ENCODE assay signal across 9 mouse cellular contexts in the genomic region with DNA sequence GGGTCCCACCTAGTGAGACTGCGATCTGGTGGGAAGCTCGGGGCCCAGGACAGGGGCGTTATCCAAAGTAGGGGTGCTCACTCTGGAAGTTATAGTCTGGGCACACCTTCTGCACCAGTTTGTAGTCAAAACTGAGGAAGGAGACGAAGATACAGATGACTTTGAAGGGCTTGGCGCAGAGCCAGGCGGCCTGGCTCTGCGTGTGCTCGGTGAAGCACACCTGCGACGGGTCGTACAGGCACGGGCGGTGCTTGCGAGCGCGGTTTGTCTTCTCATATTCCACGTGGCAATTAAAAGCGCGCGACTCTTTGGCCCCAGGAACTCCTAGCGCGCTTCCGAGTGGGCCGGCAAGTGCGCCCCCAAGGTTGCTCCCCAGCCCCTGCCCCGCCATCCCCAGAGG. TPM values are rescaled to one million over a fixed set of nuclear protein-coding genes. Genes with fewer than 3 reads are reported as not detected.
DNase-seq lines count a peak whose midpoint lies in the region; ATAC-seq and TF ChIP-seq lines count a peak whose summit lies in the region.
"Had no signal": no experiment of that assay in that cellular context is flagged by ENCODE, and none has a peak within 500 bp of the region (broad histone marks: within the 10 kb centered on the region; RNA-seq: fewer than 3 reads in every experiment).

No protein-coding gene starts in this region.

- H3K27ac ChIP-seq in heart, embryonic 13.5 days (replicated peaks): no peak overlapping the region
- no peak overlapping the region for H3K27ac ChIP-seq in embryonic facial prominence, embryonic 12.5 days
- peak overlapping the region; percentile 32 for H3K27ac ChIP-seq in limb, embryonic 10.5 days
- peak overlapping the region; percentile 84 for H3K27ac ChIP-seq in neural tube, embryonic 14.5 days (ENCODE audit: low read depth, low read length)
- no peak overlapping the region for H3K27ac ChIP-seq in left cerebral cortex, adult 2 months
- H3K27ac ChIP-seq: macrophage had no signal

- no peaks in the 10 kb centered on the region for H3K9me3 ChIP-seq in heart, embryonic 13.5 days
- no peaks in the 10 kb centered on the region for H3K9me3 ChIP-seq in embryonic facial prominence, embryonic 12.5 days
- no peaks in the 10 kb centered on the region for H3K9me3 ChIP-seq in limb, embryonic 10.5 days (replicated peaks)
- H3K9me3 ChIP-seq in neural tube, embryonic 14.5 days (ENCODE audit: control insufficient read depth, low read length): no peaks in the 10 kb centered on the region

- peak overlapping the region; percentile 37 for H3K9ac ChIP-seq in heart, embryonic 13.5 days
- no peak overlapping the region for H3K9ac ChIP-seq in embryonic facial prominence, embryonic 12.5 days
- H3K9ac ChIP-seq in neural tube, embryonic 14.5 days (replicated peaks; ENCODE audit: low read depth, low read length): peak overlapping the region; percentile 28; the same call in 1 of the 2 replicates

- TF ChIP-seq CTCF in left cerebral cortex, adult 2 months (IDR thresholded peaks at IDR 0.05): no peak

- peaks cover 84% of the 10 kb centered on the region for H3K27me3 ChIP-seq in heart, embryonic 13.5 days (replicated peaks)
- H3K27me3 ChIP-seq in embryonic facial prominence, embryonic 12.5 days: peaks cover 79% of the 10 kb centered on the region
- peaks cover 83% of the 10 kb centered on the region for H3K27me3 ChIP-seq in limb, embryonic 10.5 days (ENCODE audit: low read depth, poor library complexity, severe bottlenecking)
- H3K27me3 ChIP-seq in neural tube, embryonic 14.5 days (ENCODE audit: control insufficient read depth, insufficient read depth, low read length): no peaks in the 10 kb centered on the region

- peak overlapping the region; percentile 44 for H3K4me3 ChIP-seq in heart, embryonic 13.5 days
- H3K4me3 ChIP-seq in embryonic facial prominence, embryonic 12.5 days: peak overlapping the region; percentile 21
- peak overlapping the region; percentile 39 for H3K4me3 ChIP-seq in limb, embryonic 10.5 days
- H3K4me3 ChIP-seq in neural tube, embryonic 14.5 days (ENCODE audit: low read depth, low read length): peak overlapping the region; percentile 19
- no peak overlapping the region for H3K4me3 ChIP-seq in left cerebral cortex, adult 2 months

- peak overlapping the region; percentile 67 for H3K4me2 ChIP-seq in heart, embryonic 13.5 days
- peak overlapping the region; percentile 36 for H3K4me2 ChIP-seq in embryonic facial prominence, embryonic 12.5 days (replicated peaks)
- H3K4me2 ChIP-seq in neural tube, embryonic 14.5 days (ENCODE audit: low read depth, low read length): peak overlapping the region; percentile 86

- peaks cover 29% of the 10 kb centered on the region for H3K4me1 ChIP-seq in heart, embryonic 13.5 days
- H3K4me1 ChIP-seq in embryonic facial prominence, embryonic 12.5 days: peaks cover 50% of the 10 kb centered on the region
- H3K4me1 ChIP-seq in limb, embryonic 10.5 days: peaks cover 78% of the 10 kb centered on the region
- peaks cover 68% of the 10 kb centered on the region for H3K4me1 ChIP-seq in neural tube, embryonic 14.5 days (ENCODE audit: control insufficient read depth, insufficient read depth, low read length)

- WGBS in heart, embryonic 13.5 days: 2% methylated on average over 26 of the region's 26 CpGs
- WGBS in embryonic facial prominence, embryonic 12.5 days: 2% methylated on average over 26 of the region's 26 CpGs
- WGBS in limb, embryonic 10.5 days: 2% methylated on average over 26 of the region's 26 CpGs
- WGBS in neural tube, embryonic 14.5 days: 3% methylated on average over 26 of the region's 26 CpGs

- no peak for ATAC-seq in heart, embryonic 13.5 days (ENCODE audit: extremely low read depth, insufficient number of reproducible peaks, low FRiP score, low TSS enrichment)
- ATAC-seq in embryonic facial prominence, embryonic 12.5 days (ENCODE audit: insufficient number of reproducible peaks, insufficient read depth, low FRiP score, low TSS enrichment): no peak
- ATAC-seq in neural tube, embryonic 14.5 days (ENCODE audit: low read depth): no peak

- DNase-seq in heart, adult 9 months (ENCODE audit: low spot score in 2 of 2): no peak
- no peak for DNase-seq in limb, embryonic 10.5 days (ENCODE audit: low spot score)
- no peak for DNase-seq in urinary bladder, adult 18-20 months (ENCODE audit: low spot score in 2 of 2)
- no peak for DNase-seq in spleen, postnatal 36 days (ENCODE audit: low spot score in 2 of 2)
- no peak for DNase-seq in left cerebral cortex, adult 2 months (ENCODE audit: extremely low spot score in 1 of 2, low spot score in 2 of 2)

- intact Hi-C loops in left cerebral cortex, adult 2 months (cut with DNase I): loop anchor here (10.0 kb wide), 1 partner anchor 489 kb away; the partner anchor contains the start of gene Prim1

- no peaks in the 10 kb centered on the region for H3K36me3 ChIP-seq in heart, embryonic 13.5 days
- H3K36me3 ChIP-seq in embryonic facial prominence, embryonic 12.5 days: no peaks in the 10 kb centered on the region
- no peaks in the 10 kb centered on the region for H3K36me3 ChIP-seq in limb, embryonic 10.5 days
- H3K36me3 ChIP-seq in neural tube, embryonic 14.5 days (ENCODE audit: control insufficient read depth, insufficient read depth, low read length): no peaks in the 10 kb centered on the region

RNA-seq across cellular contexts. Expression of gene Shmt2, which starts 3.8 kb away (rescaled TPM):
- polyA plus RNA-seq in heart, embryonic 13.5 days (2015; fragmentation: Nextera tagmentation; extraction: Ambion mirVana): 78.3 and 84.5 TPM in 2 replicates
- polyA plus RNA-seq in embryonic facial prominence, embryonic 12.5 days (2016; fragmentation: Nextera tagmentation; extraction: Ambion mirVana): 82.4 and 88.2 TPM in 2 replicates
- 143 and 173 TPM in 2 replicates for polyA plus RNA-seq in limb, embryonic 10.5 days (2016; fragmentation: Nextera tagmentation; extraction: Ambion mirVana)
- polyA plus RNA-seq in neural tube, embryonic 14.5 days (2014; fragmentation: Nextera tagmentation; extraction: Ambion mirVana): 44.9 and 46.8 TPM in 2 replicates
- 10 to 100 TPM; 24.1 to 26.0 TPM for total RNA-seq in left cerebral cortex, adult 2 months (2021)

RNA-seq across cellular contexts. Expression of gene Nxph4, which starts 8.3 kb away (rescaled TPM):
- polyA plus RNA-seq in heart, embryonic 13.5 days (2015; fragmentation: Nextera tagmentation; extraction: Ambion mirVana): 0.62 TPM in 2 replicates
- 6.5 and 8.0 TPM in 2 replicates for polyA plus RNA-seq in embryonic facial prominence, embryonic 12.5 days (2016; fragmentation: Nextera tagmentation; extraction: Ambion mirVana)
- 0.54 and 1.0 TPM in 2 replicates for polyA plus RNA-seq in limb, embryonic 10.5 days (2016; fragmentation: Nextera tagmentation; extraction: Ambion mirVana)
- 80.1 and 80.4 TPM in 2 replicates for polyA plus RNA-seq in neural tube, embryonic 14.5 days (2014; fragmentation: Nextera tagmentation; extraction: Ambion mirVana)
- total RNA-seq in left cerebral cortex, adult 2 months (2021): 1 to 10 TPM; 5.4 to 5.5 TPM
- polyA plus RNA-seq: macrophage had no signal

RNA-seq across cellular contexts. Expression of gene Ndufa4l2, which starts 11.3 kb away (rescaled TPM):
- polyA plus RNA-seq in heart, embryonic 13.5 days (2015; fragmentation: Nextera tagmentation; extraction: Ambion mirVana): 14.2 and 18.1 TPM in 2 replicates
- polyA plus RNA-seq in embryonic facial prominence, embryonic 12.5 days (2016; fragmentation: Nextera tagmentation; extraction: Ambion mirVana): 2.9 and 3.4 TPM in 2 replicates
- polyA plus RNA-seq in limb, embryonic 10.5 days (2016; fragmentation: Nextera tagmentation; extraction: Ambion mirVana): 1.4 and 3.4 TPM in 2 replicates
- 9.7 and 13.5 TPM in 2 replicates for polyA plus RNA-seq in neural tube, embryonic 14.5 days (2014; fragmentation: Nextera tagmentation; extraction: Ambion mirVana)
- total RNA-seq in left cerebral cortex, adult 2 months (2021): 1 to 10 TPM; 4.2 to 5.6 TPM
- polyA plus RNA-seq: macrophage had no signal

RNA-seq across cellular contexts. Expression of gene Stac3, which starts 24.6 kb away (rescaled TPM):
- polyA plus RNA-seq in heart, embryonic 13.5 days (2015; fragmentation: Nextera tagmentation; extraction: Ambion mirVana): 0.76 and 1.0 TPM in 2 replicates
- polyA plus RNA-seq in embryonic facial prominence, embryonic 12.5 days (2016; fragmentation: Nextera tagmentation; extraction: Ambion mirVana): 5.9 and 7.9 TPM in 2 replicates
- polyA plus RNA-seq in limb, embryonic 10.5 days (2016; fragmentation: Nextera tagmentation; extraction: Ambion mirVana): 0.40 and 0.76 TPM in 2 replicates
- polyA plus RNA-seq in neural tube, embryonic 14.5 days (2014; fragmentation: Nextera tagmentation; extraction: Ambion mirVana): 0.31 TPM in 1 of 2 replicates, not detected in the other
- 1 to 10 TPM; 2.6 to 9.9 TPM for total RNA-seq in left cerebral cortex, adult 2 months (2021)

Comparison
In these comparisons a context has a peak if more than half of its experiments do, and no peak if none do; other contexts are left out.
1. H3K27ac ChIP-seq: peak in limb, embryonic 10.5 days (single experiment) and neural tube, embryonic 14.5 days (single experiment); none in heart, embryonic 13.5 days (single experiment), embryonic facial prominence, embryonic 12.5 days (single experiment) and left cerebral cortex, adult 2 months (single experiment).
2. H3K4me2 ChIP-seq: peak in every context shown above with its lines; median percentile 86 in neural tube, embryonic 14.5 days; 67 in heart, embryonic 13.5 days; 36 in embryonic facial prominence, embryonic 12.5 days.